Mouse (Mus musculus) fat pad, adult 2 months (tissue): ENCODE results near the gene Dlst.
A peak's percentile ranks its signal among the peaks of the same experiment; 100 is the strongest.

Experiments used
- DNase-seq: peaks from one replicate; pipeline ENCODE4 v3.0.0-alpha.2; 2011; ENCODE audit warnings: low read depth, low spot score; ENCODE audit errors: extremely low read depth

Gene Dlst

GRCm38 (mm10) chr12:85110698-85111592, at the start of gene Dlst, which contains the start of gene Prox2:
Gene Dlst, plus strand, starts transcription at chr12:85110833.
Gene Prox2, minus strand, starts transcription at chr12:85110759.
- DNase-seq, result no peak

GRCm38 (mm10) chr12:85071043-85071442, 39.6 kb upstream of the Dlst start:
- DNase-seq, result no peak

DNA sequence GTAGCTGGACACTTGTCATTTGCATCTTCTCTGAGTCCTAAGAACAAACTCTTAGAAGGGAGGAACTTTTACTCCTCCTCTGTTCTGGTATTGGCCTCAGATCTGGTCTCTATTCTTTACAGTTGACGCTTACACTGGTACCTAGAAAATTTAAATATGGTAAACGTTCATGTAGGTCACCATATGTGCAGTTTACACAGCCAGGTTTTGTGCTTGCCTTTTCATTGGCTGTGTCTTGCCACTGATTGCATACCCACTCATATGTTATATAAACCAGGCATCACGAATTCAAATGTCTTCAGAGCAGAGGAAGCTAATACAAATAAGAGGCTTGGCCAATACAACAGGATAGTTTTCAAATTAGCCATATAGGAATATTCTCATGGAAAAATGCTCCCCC, 33.5 kb upstream of the Dlst start:
- DNase-seq, result no peak

GRCm38 (mm10) chr12:85084257-85084656, 26.4 kb upstream of the Dlst start:
- peak; percentile 37 for DNase-seq

- no peak for DNase-seq
Observed at GRCm38 (mm10) chr12:85084941-85085340, 25.7 kb upstream of the Dlst start.

- no peak for DNase-seq
Observed at GRCm38 (mm10) chr12:85087845-85088244, 22.8 kb upstream of the Dlst start.

DNA sequence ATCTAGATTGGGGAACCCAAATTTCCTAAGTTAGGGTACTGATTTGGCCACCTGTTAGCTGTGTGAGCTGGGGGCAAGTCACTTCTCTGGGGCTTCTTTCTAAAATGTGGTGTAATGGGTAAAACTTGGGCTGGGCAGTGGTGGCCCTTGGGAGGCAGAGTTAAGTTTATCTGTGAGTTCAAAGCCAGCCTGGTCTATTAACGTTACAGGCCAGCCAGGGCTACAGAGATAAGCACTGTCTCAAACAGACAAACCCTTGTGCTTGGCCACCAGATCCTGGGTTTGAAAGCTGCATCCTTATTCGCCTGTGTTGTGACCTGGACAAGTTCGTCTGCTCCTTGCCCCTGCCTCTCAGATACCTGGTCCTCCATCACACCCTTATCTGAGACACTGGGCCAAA, 19.4 kb upstream of the Dlst start:
- no peak for DNase-seq

- no peak for DNase-seq
Observed at GRCm38 (mm10) chr12:85092214-85092613, 18.4 kb upstream of the Dlst start.

- no peak for DNase-seq
Observed at GRCm38 (mm10) chr12:85094010-85094409, 16.6 kb upstream of the Dlst start.

DNA sequence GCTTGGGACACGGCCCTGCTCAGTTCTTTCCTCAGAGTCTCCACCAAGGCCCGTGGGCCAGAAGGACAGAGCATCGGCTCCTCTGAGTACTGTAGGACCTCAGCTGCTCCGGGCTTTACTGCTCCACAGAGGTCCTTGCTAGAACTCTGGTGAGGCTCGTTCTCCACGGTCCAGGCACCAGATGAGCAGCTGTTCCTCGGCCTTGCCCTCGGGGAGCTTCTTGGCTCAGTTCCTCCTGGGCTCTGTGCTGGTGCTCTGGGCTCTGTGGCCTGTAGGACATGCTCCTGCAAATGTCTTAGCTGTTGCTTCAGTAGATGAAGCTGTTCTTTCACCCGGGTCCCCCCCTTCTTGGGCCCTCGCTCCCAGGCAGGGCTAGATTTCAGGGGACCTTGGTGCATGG, 15.9 kb upstream of the Dlst start:
- DNase-seq, result no peak

GRCm38 (mm10) chr12:85095146-85095545, 15.5 kb upstream of the Dlst start:
- no peak for DNase-seq

DNA sequence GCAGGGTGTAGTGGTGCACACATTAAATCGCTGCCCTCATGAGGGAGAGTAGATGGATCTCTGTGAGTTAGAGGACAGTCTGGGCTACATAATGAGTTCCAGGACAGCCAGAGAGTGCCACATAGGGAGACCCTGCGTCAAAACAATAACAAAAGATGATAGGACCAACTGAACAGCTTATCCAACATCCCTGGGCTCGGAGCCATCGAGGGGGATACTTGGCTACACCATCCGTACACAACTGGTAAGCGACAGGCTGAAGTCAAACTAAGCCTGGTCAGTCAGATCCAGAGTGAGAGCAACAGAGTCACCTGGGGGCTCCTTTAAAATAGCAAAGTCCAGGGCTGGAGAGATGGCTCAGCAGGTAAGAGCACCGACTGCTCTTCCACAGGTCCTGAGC, 14.8 kb upstream of the Dlst start:
- no peak for DNase-seq

- DNase-seq, result no peak
Observed at GRCm38 (mm10) chr12:85101001-85101400, 9.6 kb upstream of the Dlst start.

DNA sequence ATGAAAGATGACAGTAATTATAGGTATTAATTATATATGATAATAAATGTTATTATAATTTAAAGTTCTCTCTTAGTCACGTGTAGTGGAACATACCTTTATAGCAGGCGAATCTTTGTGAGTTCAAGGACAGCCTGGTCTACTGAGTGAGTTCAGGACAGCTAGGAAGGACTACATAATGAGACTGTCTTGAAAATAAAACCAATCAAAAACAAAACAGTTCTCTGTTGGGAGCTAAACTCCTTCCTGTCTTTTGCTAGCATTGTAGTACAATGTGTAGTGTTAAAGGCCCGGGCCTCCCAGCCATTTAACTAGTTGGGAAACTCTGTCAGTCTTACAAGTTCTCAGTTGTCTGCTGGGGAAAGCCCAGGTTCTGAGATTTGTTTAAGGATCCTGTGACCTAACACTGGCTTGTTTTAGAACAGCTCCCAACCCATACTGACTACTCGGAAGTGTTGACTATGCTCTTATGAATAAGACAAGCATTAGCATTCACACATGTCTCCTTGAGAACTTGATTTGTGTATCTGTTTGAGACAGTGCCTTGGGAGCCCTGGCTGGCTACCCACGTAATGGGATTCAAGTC, 9.0 kb upstream of the Dlst start:
- DNase-seq, result no peak

- DNase-seq, result no peak
Observed at GRCm38 (mm10) chr12:85103096-85103495, 7.5 kb upstream of the Dlst start.

DNA sequence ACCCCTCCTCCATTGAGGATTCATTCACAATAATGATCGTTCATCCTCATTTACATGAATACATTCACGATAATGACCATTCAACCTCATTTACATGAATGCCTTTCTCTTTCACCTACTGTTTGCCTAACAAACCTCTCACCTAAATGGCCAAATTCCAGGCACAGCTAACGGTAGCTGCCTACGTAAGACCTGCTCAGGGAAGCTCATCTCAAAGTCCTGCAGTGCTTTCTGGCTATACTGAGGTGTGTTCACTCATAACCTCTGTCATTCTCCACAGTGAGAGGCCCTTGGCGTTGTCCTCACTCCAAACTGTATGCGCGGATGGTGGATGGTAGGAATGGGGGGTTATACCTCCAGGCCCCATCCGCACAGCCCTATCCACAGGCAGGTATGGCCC, 5.8 kb upstream of the Dlst start:
- no peak for DNase-seq

- no peak for DNase-seq
Observed at GRCm38 (mm10) chr12:85106292-85106691, 4.3 kb upstream of the Dlst start.

- no peak for DNase-seq
Observed at GRCm38 (mm10) chr12:85108643-85109042, 2.0 kb upstream of the Dlst start.

GRCm38 (mm10) chr12:85109426-85109825, 1.2 kb upstream of the Dlst start:
- no peak for DNase-seq

DNA sequence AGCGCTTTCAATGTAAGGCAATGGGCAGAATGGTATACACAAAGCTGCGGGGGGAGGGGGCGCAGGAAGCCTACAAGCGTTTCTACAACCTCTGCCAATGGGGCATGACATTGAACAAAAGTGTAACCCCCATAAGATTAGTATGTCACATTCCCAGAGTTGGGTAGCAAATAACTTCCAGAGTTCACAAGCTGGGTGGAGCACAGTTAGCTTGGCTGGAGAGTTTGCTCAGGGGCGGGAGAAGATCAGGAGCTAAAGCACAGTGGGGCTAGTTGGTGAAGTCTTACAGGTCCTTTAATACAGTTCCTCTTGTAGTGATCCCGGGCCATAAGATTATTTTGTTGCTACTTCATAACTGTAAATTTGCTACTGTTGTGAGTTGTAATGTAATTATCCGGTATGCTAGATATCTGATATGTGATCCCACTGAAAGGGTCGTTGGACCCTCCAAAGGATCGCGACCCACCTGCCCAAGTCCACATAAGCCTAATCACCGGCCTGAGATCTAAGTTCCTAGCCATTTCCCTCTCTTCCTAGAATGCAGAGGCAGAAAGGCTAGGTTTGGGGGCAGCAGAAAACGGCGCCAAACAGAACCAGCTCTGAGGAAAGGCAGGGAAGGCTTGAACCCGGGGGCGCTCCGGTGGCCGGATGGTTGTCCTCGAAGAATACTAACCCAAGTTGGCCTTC, 479 bp upstream of the Dlst start:
- no peak for DNase-seq

GRCm38 (mm10) chr12:85112550-85113251, 2.1 kb downstream of the Dlst start:
- no peak for DNase-seq
